Mouse (Mus musculus): Measurements from ENCODE around the gene Osbpl7. TPM values are rescaled to one million over a fixed set of nuclear protein-coding genes. Genes with fewer than 3 reads are reported as not detected.
A peak's percentile ranks its signal among the peaks of the same experiment; 100 is the strongest.

Osbpl7 gene
- polyA plus RNA-seq, 1 experiment from 2014 or later, result 7.8 TPM

GRCm38 (mm10) chr11:97044902-97045301, 5.5 kb upstream of the Osbpl7 start:
- H3K4me2 ChIP-seq, result no peak overlapping the region
- peaks cover 17% of the 10 kb centered on the region; the same call in 1 of the 2 replicates for H3K36me3 ChIP-seq
- H3K9me3 ChIP-seq, result no peaks in the 10 kb centered on the region
- peaks cover 7% of the 10 kb centered on the region for H3K4me1 ChIP-seq
- H3K27me3 ChIP-seq (replicated peaks), result no peaks in the 10 kb centered on the region
- H3K4me3 ChIP-seq (replicated peaks), result no peak overlapping the region
- H3K9ac ChIP-seq, result no peak overlapping the region
- 94% methylated on average over 8 of the region's 8 CpGs for WGBS
- H3K27ac ChIP-seq, result no peak overlapping the region
- no peak for ATAC-seq (ENCODE audit: insufficient read depth, low FRiP score, low read depth)

GRCm38 (mm10) chr11:97045861-97046260, 4.6 kb upstream of the Osbpl7 start:
- no peak overlapping the region for H3K9ac ChIP-seq

GRCm38 (mm10) chr11:97048090-97048650, 2.3 kb upstream of the Osbpl7 start:
- 79% methylated on average over 8 of the region's 8 CpGs for WGBS
- Histone ChIP-seq H3K27me3 (replicated peaks) (no peaks in the 10 kb centered on the region), H3K36me3 (peaks cover 17% of the 10 kb centered on the region; the same call in 1 of the 2 replicates), H3K4me2 (no peak overlapping the region), H3K4me1 (peaks cover 26% of the 10 kb centered on the region), H3K27ac (no peak overlapping the region), H3K4me3 (replicated peaks) (no peak overlapping the region), H3K9me3 (no peaks in the 10 kb centered on the region), H3K9ac (no peak overlapping the region)
- no peak for ATAC-seq (ENCODE audit: insufficient read depth, low FRiP score, low read depth)

More at GRCm38 (mm10) chr11:97045861-97046260, 4.6 kb upstream of the Osbpl7 start:
- H3K27ac ChIP-seq, result no peak overlapping the region
- peaks cover 14% of the 10 kb centered on the region for H3K4me1 ChIP-seq
- ATAC-seq (ENCODE audit: insufficient read depth, low FRiP score, low read depth), result no peak
- H3K36me3 ChIP-seq, result peaks cover 17% of the 10 kb centered on the region; the same call in 1 of the 2 replicates
- H3K9me3 ChIP-seq, result no peaks in the 10 kb centered on the region
- H3K4me2 ChIP-seq, result no peak overlapping the region
- WGBS, result 84% methylated on average over 7 of the region's 7 CpGs
- no peak overlapping the region for H3K4me3 ChIP-seq (replicated peaks)
- H3K27me3 ChIP-seq (replicated peaks), result no peaks in the 10 kb centered on the region

- no peaks in the 10 kb centered on the region for H3K27me3 ChIP-seq (replicated peaks)
- H3K9me3 ChIP-seq, result no peaks in the 10 kb centered on the region
- peaks cover 26% of the 10 kb centered on the region for H3K4me1 ChIP-seq
- WGBS, result 69% methylated on average over 6 of the region's 6 CpGs
- no peak for ATAC-seq (ENCODE audit: insufficient read depth, low FRiP score, low read depth)
- no peak overlapping the region for H3K4me2 ChIP-seq
- H3K9ac ChIP-seq, result no peak overlapping the region
- peaks cover 16% of the 10 kb centered on the region; the same call in 1 of the 2 replicates for H3K36me3 ChIP-seq
- H3K27ac ChIP-seq, result 0 out of 2 replicates have a peak overlapping the region, but pooled peaks have one; percentile 75
- H3K4me3 ChIP-seq (replicated peaks), result no peak overlapping the region
Measured at GRCm38 (mm10) chr11:97049492-97050085, 839 bp upstream of the Osbpl7 start.

GRCm38 (mm10) chr11:97050944-97051586, 637 bp downstream of the Osbpl7 start:
- ATAC-seq (ENCODE audit: insufficient read depth, low FRiP score, low read depth), result no peak
- peaks cover 26% of the 10 kb centered on the region for H3K4me1 ChIP-seq
- H3K27ac ChIP-seq, result peak overlapping the region; percentile 75
- peak overlapping the region; percentile 62 for H3K4me3 ChIP-seq (replicated peaks)
- peaks cover 24% of the 10 kb centered on the region for H3K36me3 ChIP-seq
- peak overlapping the region; percentile 83 for H3K9ac ChIP-seq
- H3K27me3 ChIP-seq (replicated peaks), result no peaks in the 10 kb centered on the region
- H3K4me2 ChIP-seq, result peak overlapping the region; percentile 88
- WGBS, result 21% methylated on average over 13 of the region's 13 CpGs
- H3K9me3 ChIP-seq, result no peaks in the 10 kb centered on the region

- peak; percentile 66 for ATAC-seq (ENCODE audit: insufficient read depth, low FRiP score, low read depth)
- H3K9ac ChIP-seq, result no peak overlapping the region
- H3K36me3 ChIP-seq, result peaks cover 32% of the 10 kb centered on the region
- H3K27ac ChIP-seq, result peak overlapping the region; percentile 7; the same call in 1 of the 2 replicates
- H3K9me3 ChIP-seq, result no peaks in the 10 kb centered on the region
- WGBS, result 17% methylated on average over 11 of the region's 11 CpGs
- peak overlapping the region; percentile 62 for H3K4me3 ChIP-seq (replicated peaks)
- peaks cover 26% of the 10 kb centered on the region for H3K4me1 ChIP-seq
- no peaks in the 10 kb centered on the region for H3K27me3 ChIP-seq (replicated peaks)
- peak overlapping the region; percentile 88 for H3K4me2 ChIP-seq
Measured at GRCm38 (mm10) chr11:97052219-97052646, 1.8 kb downstream of the Osbpl7 start.

GRCm38 (mm10) chr11:97063274-97063920, 13.0 kb downstream of the Osbpl7 start:
- Histone ChIP-seq H3K27me3 (replicated peaks) (no peaks in the 10 kb centered on the region), H3K4me3 (replicated peaks) (no peak overlapping the region), H3K4me1 (peaks cover 6% of the 10 kb centered on the region), H3K36me3 (peaks cover 11% of the 10 kb centered on the region; the same call in 1 of the 2 replicates), H3K4me2 (no peak overlapping the region), H3K9me3 (no peaks in the 10 kb centered on the region), H3K27ac (peak overlapping the region; percentile 48; the same call in 1 of the 2 replicates), H3K9ac (no peak overlapping the region)
- ATAC-seq (ENCODE audit: insufficient read depth, low FRiP score, low read depth), result no peak
- 50% methylated on average over 9 of the region's 9 CpGs for WGBS

- Histone ChIP-seq H3K27ac (0 out of 2 replicates have a peak overlapping the region, but pooled peaks have one; percentile 48), H3K9ac (no peak overlapping the region), H3K9me3 (no peaks in the 10 kb centered on the region), H3K4me2 (no peak overlapping the region), H3K36me3 (peaks cover 11% of the 10 kb centered on the region; the same call in 1 of the 2 replicates), H3K27me3 (replicated peaks) (no peaks in the 10 kb centered on the region), H3K4me1 (peaks cover 6% of the 10 kb centered on the region), H3K4me3 (replicated peaks) (no peak overlapping the region)
- no peak for ATAC-seq (ENCODE audit: insufficient read depth, low FRiP score, low read depth)
- WGBS, result 87% methylated on average over 3 of the region's 3 CpGs
Measured at GRCm38 (mm10) chr11:97063921-97064295, 13.5 kb downstream of the Osbpl7 start.

- H3K27me3 ChIP-seq (replicated peaks), result no peaks in the 10 kb centered on the region
Measured at GRCm38 (mm10) chr11:97065538-97066295, 15.3 kb downstream of the Osbpl7 start.

GRCm38 (mm10) chr11:97066656-97067360, 16.4 kb downstream of the Osbpl7 start:
- Histone ChIP-seq H3K27me3 (replicated peaks) (no peaks in the 10 kb centered on the region), H3K4me1 (peaks cover 6% of the 10 kb centered on the region), H3K9me3 (no peaks in the 10 kb centered on the region), H3K36me3 (no peaks in the 10 kb centered on the region), H3K4me2 (no peak overlapping the region), H3K4me3 (replicated peaks) (no peak overlapping the region), H3K27ac (no peak overlapping the region), H3K9ac (no peak overlapping the region)
- WGBS, result 58% methylated on average over 22 of the region's 22 CpGs
- no peak for ATAC-seq (ENCODE audit: insufficient read depth, low FRiP score, low read depth)

More at GRCm38 (mm10) chr11:97065538-97066295, 15.3 kb downstream of the Osbpl7 start:
- H3K4me3 ChIP-seq (replicated peaks), result no peak overlapping the region
- H3K27ac ChIP-seq, result no peak overlapping the region
- H3K4me1 ChIP-seq, result peaks cover 6% of the 10 kb centered on the region
- no peak for ATAC-seq (ENCODE audit: insufficient read depth, low FRiP score, low read depth)
- H3K9ac ChIP-seq, result no peak overlapping the region
- no peaks in the 10 kb centered on the region for H3K9me3 ChIP-seq
- H3K36me3 ChIP-seq, result peaks cover 6% of the 10 kb centered on the region; the same call in 1 of the 2 replicates
- H3K4me2 ChIP-seq, result no peak overlapping the region
- 81% methylated on average over 12 of the region's 12 CpGs for WGBS

- Histone ChIP-seq H3K36me3 (no peaks in the 10 kb centered on the region), H3K4me1 (no peaks in the 10 kb centered on the region), H3K4me3 (replicated peaks) (no peak overlapping the region), H3K27ac (no peak overlapping the region), H3K9me3 (no peaks in the 10 kb centered on the region), H3K9ac (no peak overlapping the region), H3K27me3 (replicated peaks) (no peaks in the 10 kb centered on the region), H3K4me2 (no peak overlapping the region)
- WGBS, result 76% methylated on average over 1 of the region's 1 CpGs
- no peak for ATAC-seq (ENCODE audit: insufficient read depth, low FRiP score, low read depth)
Measured at GRCm38 (mm10) chr11:97069333-97069732, 18.9 kb downstream of the Osbpl7 start.
